Mouse (Mus musculus): Measurements from ENCODE around the gene Ankfy1. TPM values are rescaled to one million over a fixed set of nuclear protein-coding genes. Genes with fewer than 3 reads are reported as not detected.
A peak's percentile ranks its signal among the peaks of the same experiment; 100 is the strongest.
"Not testable (repeated sequence)": the region's sequence is repeated elsewhere in the genome, so short reads cannot be mapped to it uniquely, and the experiment has no call there.

The Ankfy1 gene
- polyA plus RNA-seq, 1 experiment from 2014 or later = 42.8 TPM

DNA sequence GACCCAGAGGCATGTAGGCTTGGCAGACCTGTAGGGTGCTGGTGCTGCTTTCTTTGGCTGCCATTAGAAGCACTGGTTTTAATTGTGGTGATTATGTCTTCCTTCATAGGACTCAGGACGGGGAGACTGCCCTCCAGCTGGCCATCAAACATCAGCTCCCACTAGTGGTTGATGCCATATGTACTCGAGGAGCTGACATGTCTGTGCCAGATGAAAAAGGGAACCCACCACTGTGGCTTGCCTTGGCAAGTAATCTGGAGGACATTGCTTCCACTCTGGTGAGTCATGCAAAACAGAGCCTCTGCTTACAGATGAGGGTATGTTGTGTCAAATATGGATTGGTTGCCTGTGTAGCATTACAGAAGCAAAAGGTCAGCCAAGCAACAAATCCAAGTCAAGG, 62.1 kb downstream of the Ankfy1 start:
- TF ChIP-seq CTCF (IDR thresholded peaks at IDR 0.05) = peak; percentile 49
- DNase-seq (ENCODE audit: low read depth, low spot score) (peak; percentile 24), ATAC-seq (no peak)
- in situ Hi-C loops (cut with MboI; ENCODE audit: low pct_unique_long_range_greater_than_20kb) = no loop called here
- ChIA-PET POLR2A (no interaction called here), CTCF (interaction anchor here (0.6 to 1.5 kb wide), 5 partner anchors 11 to 131 kb away, joined by 3 read pairs; no protein-coding TSS in a partner anchor)
- H3K27me3 ChIP-seq = no peaks in the 10 kb centered on the region

DNA sequence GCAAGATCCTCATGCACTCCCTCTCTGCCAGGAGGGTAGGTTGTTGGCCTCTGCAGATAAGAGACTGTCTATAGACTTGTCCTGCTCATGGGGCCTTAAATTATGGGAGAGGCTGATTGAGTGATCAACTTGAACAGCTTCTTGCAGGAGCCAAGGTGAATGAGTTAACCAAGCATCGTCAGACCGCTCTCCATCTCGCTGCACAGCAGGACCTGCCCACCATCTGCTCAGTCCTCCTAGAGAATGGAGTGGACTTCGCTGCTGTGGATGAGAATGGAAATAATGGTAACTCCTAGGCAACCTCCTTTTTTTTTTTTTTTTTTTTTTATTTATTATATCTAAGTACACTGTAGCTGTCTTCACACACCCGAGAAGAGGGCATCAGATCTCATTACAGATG, 68.5 kb downstream of the Ankfy1 start:
- ATAC-seq (no peak), DNase-seq (ENCODE audit: low read depth, low spot score) (no peak)
- CTCF ChIA-PET = interaction anchor here (1.5 to 1.7 kb wide), 2 partner anchors 11 to 14 kb away, joined by 4 to 6 read pairs; no protein-coding TSS in a partner anchor
- in situ Hi-C loops (cut with MboI; ENCODE audit: low pct_unique_long_range_greater_than_20kb) = no loop called here
- POLR2A ChIA-PET = no interaction called here
- TF ChIP-seq CTCF (IDR thresholded peaks at IDR 0.05) = no peak
- H3K27me3 ChIP-seq = no peaks in the 10 kb centered on the region

DNA sequence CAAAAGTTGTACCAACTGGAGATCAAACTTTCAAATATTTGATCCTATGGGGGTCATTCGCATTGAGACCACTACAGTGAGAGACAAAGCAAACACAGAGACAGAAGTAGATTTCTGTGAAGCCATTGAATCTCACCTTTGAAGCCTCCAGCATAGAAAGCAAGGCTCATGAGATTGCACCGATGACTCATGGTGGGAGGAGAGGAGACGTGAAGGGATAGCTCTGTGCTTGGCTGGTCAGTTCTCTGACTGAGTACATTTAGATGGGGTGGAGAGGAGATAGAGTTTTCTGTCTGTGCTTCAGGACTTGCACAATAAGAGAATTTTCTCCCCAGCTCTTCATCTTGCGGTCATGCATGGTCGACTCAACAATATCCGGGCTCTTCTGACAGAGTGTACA, 69.8 kb downstream of the Ankfy1 start:
- no peaks in the 10 kb centered on the region for H3K27me3 ChIP-seq
- DNase-seq (ENCODE audit: low read depth, low spot score) (peak; percentile 53), ATAC-seq (peak; percentile 97)
- ChIA-PET POLR2A (no interaction called here), CTCF (interaction anchor here (1.7 kb wide), 2 partner anchors 9 to 15 kb away, joined by 4 to 5 read pairs; no protein-coding TSS in a partner anchor)
- in situ Hi-C loops (cut with MboI; ENCODE audit: low pct_unique_long_range_greater_than_20kb) = no loop called here
- no peak for TF ChIP-seq CTCF (IDR thresholded peaks at IDR 0.05)

DNA sequence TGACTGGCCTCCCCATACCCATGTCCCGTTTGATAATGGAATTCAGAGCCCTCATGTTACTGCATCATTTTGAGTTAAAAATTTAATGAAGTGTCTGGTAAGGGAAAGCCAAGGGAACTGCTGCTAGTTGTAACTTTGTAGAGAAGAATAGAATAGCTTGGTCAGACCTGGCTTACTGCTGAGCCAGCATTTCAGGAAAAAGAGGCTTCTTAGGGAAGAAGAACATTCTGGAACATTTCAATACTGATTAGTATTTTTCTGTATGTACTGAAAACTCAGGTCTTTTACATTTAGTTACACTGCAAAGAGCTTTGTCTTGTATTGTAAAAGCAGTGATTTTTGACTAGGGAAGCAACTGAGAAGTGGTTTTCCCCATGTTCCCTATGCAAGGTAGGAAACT, 71.0 kb downstream of the Ankfy1 start:
- no peaks in the 10 kb centered on the region for H3K27me3 ChIP-seq
- CTCF ChIA-PET = no interaction called here
- ATAC-seq (no peak), DNase-seq (ENCODE audit: low read depth, low spot score) (no peak)
- TF ChIP-seq CTCF (IDR thresholded peaks at IDR 0.05) = no peak
- in situ Hi-C loops (cut with MboI; ENCODE audit: low pct_unique_long_range_greater_than_20kb) = no loop called here
- POLR2A ChIA-PET = no interaction called here

DNA sequence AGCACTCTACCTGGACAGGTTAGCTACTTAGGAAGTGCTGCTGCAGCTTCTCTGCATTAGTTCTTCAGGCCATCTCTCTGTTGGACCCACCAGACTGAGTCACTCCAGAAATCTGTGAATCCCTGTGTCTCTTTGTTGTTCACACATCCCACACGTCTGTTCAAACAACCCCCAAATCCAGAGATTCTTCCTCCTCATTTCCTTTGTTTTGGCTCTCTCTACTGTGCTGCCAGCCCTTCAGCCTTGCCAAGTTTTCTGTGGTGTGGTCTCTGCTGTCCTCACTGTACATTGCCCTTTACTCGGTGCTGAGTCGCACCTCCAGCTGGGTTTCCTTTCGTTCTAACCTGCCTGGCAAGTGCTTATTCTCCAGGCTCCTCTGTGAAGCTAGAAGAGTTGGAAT, 74.5 kb downstream of the Ankfy1 start:
- ATAC-seq (no peak), DNase-seq (ENCODE audit: low read depth, low spot score) (no peak)
- ChIA-PET CTCF (no interaction called here), POLR2A (no interaction called here)
- no peaks in the 10 kb centered on the region for H3K27me3 ChIP-seq
- TF ChIP-seq CTCF (IDR thresholded peaks at IDR 0.05) = no peak
- in situ Hi-C loops (cut with MboI; ENCODE audit: low pct_unique_long_range_greater_than_20kb) = no loop called here

DNA sequence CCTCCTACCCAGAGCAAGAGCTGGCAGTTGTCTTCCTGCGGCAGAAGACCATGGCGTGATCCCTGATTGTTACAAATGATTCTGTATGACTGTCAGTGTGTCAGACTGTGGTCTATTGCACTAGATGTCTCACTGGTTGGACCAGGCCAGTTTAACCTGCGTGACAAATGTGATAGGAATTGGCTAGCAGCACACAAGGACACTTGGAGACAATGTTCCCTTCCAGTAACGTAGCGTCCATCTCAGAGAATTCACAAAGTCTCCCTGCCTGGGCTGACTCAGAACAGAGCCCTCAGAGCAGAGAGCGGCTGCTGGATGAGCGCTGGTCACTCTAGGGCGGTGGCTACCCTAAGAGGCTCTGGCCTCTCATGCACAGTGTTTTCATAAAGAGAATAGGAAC, 77.9 kb downstream of the Ankfy1 start:
- no peaks in the 10 kb centered on the region for H3K27me3 ChIP-seq
- in situ Hi-C loops (cut with MboI; ENCODE audit: low pct_unique_long_range_greater_than_20kb) = no loop called here
- TF ChIP-seq CTCF (IDR thresholded peaks at IDR 0.05) = no peak
- ChIA-PET POLR2A (no interaction called here), CTCF (no interaction called here)
- DNase-seq (ENCODE audit: low read depth, low spot score) (no peak), ATAC-seq (no peak)

DNA sequence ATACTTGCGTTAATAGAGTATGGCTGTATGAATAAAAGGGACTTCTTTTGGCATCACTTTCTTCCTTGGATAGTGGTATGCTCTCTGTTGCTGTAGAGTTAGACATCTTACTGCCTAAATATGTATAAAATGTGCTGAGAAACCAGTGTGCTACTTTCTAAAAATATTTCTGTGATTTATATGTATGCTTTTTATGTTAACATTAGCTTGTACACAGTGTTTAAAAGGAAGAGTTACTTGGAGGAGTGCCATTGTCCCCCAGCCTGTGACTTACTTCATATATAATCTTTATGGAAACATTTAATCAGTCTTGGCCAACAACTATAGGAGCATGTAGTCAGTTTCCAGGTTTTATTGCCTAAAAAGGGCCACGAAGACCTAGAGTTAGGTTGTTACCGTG, 79.3 kb downstream of the Ankfy1 start:
- H3K27me3 ChIP-seq = no peaks in the 10 kb centered on the region
- no peak for DNase-seq (ENCODE audit: low read depth, low spot score)
- no peak for TF ChIP-seq CTCF (IDR thresholded peaks at IDR 0.05)
- CTCF ChIA-PET = interaction anchor here (1.5 to 2.2 kb wide), 2 partner anchors 9 to 11 kb away, joined by 5 to 6 read pairs; no protein-coding TSS in a partner anchor
- in situ Hi-C loops (cut with MboI; ENCODE audit: low pct_unique_long_range_greater_than_20kb) = no loop called here
- ATAC-seq = no peak
- POLR2A ChIA-PET = interaction anchor here (1.4 kb wide), 1 partner anchor 198 kb away, joined by 3 read pairs; no protein-coding TSS in a partner anchor

DNA sequence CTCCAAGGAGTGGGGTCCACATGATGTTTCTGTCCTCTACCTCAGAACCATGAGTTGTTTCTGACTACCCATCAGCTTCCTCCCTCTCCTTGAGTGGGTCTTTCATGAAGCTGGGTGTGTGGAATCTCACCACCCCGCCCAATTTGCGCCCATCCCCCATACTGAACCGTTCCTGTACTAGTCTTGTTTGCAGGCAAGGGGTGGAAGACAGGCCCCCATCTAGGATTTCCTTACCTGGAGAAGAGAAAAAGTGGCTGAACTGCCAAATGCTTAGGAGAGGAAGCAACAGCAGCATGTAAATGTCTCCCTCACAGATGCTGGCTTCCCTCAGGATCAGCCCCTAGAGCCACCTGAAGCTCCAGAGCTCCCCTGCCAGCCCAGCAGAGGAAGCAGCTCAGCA, 80.5 kb downstream of the Ankfy1 start:
- in situ Hi-C loops (cut with MboI; ENCODE audit: low pct_unique_long_range_greater_than_20kb) = no loop called here
- DNase-seq (ENCODE audit: low read depth, low spot score) (no peak), ATAC-seq (no peak)
- CTCF ChIA-PET = interaction anchor here (2.2 kb wide), 1 partner anchor 12 kb away, joined by 6 read pairs; no protein-coding TSS in a partner anchor
- POLR2A ChIA-PET = no interaction called here
- TF ChIP-seq CTCF (IDR thresholded peaks at IDR 0.05) = no peak
- no peaks in the 10 kb centered on the region for H3K27me3 ChIP-seq

DNA sequence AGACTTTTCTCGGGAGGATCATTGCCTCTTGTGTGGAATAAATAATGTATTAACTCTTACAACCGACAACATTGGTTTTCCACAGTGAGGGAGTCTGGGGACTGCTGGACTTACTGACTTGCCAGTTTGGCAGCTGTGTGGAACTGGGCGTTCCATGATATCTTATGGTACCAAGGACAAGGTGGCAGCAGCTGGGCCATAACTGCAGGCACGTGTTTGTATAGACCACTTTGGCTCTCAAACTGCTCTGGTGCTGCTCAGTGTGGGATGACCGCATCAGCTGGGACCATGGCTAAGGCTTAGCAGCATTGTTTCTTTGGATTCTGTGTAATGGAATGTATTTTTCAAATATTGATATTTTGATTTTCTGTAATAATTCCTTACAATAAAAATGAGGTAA, 81.0 kb downstream of the Ankfy1 start:
- ATAC-seq (no peak), DNase-seq (ENCODE audit: low read depth, low spot score) (no peak)
- POLR2A ChIA-PET = no interaction called here
- CTCF ChIA-PET = interaction anchor here (2.2 kb wide), 1 partner anchor 13 kb away, joined by 6 read pairs; no protein-coding TSS in a partner anchor
- in situ Hi-C loops (cut with MboI; ENCODE audit: low pct_unique_long_range_greater_than_20kb) = no loop called here
- no peaks in the 10 kb centered on the region for H3K27me3 ChIP-seq
- TF ChIP-seq CTCF (IDR thresholded peaks at IDR 0.05) = no peak

DNA sequence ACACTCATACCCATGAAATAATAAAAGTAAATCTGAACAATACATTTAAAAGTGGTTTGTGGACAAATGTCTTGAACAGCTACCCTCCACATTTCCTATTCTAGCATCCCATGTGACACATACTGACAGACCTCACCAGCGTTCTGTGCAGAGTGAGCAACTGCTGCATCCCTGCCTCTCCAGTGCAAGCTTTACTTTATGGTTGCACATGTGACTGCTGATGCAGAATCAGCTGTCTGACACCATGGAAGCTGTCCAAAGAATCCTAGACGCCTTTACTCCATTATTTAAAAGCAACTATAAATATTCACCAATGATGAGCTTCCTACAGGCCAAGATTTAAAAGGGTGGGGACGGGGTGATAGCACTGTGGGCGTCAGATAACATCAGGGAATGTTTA, 81.7 kb downstream of the Ankfy1 start:
- no peak for TF ChIP-seq CTCF (IDR thresholded peaks at IDR 0.05)
- ChIA-PET POLR2A (no interaction called here), CTCF (no interaction called here)
- DNase-seq (ENCODE audit: low read depth, low spot score) (no peak), ATAC-seq (no peak)
- in situ Hi-C loops (cut with MboI; ENCODE audit: low pct_unique_long_range_greater_than_20kb) = no loop called here
- H3K27me3 ChIP-seq = no peaks in the 10 kb centered on the region

DNA sequence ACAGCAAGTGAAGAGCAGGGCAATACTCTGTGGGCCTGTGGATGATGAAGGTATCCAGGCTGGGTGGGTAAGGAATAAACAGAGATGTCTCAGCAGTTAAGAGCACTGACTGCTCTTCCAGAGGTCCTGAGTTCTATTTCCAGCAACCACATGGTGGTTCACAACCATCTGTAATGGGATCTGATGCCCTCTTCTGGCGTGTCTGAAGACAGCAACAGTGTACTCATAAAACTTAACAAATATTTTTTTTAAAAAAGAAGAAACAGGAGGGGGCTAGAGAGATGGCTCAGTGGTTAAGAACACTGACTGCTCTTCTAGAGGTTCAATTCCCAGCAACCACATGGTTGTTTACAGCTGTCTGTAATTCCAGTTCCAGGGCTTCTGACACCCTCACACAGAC, 82.8 kb downstream of the Ankfy1 start:
- CTCF ChIA-PET = interaction anchor here (0.7 kb wide), 1 partner anchor 21 kb away, joined by 3 read pairs; no protein-coding TSS in a partner anchor
- ATAC-seq; H3K27me3 ChIP-seq; POLR2A ChIA-PET; in situ Hi-C loops (cut with MboI; ENCODE audit: low pct_unique_long_range_greater_than_20kb); DNase-seq (ENCODE audit: low read depth, low spot score): not testable (repeated sequence)

DNA sequence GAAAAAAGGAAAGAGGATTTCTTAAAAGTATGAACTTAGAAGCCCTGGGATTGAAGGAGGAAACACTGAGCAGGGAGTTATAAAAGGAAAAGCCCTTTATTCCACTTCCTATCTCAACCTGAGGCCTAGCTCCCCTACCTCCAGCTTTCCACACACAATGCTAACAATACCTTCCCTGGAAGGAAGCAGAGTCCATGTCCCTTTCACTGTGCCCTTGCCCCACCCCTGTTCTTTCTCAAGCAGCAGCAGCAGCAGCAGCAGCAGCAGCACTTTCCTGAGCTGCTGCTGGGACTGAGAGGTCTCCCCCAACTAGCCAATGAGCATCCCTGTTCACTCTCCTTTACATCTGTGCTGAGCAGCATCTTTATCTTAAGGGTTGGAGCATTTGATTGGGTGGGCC, 89.2 kb downstream of the Ankfy1 start:
- no peak for TF ChIP-seq CTCF (IDR thresholded peaks at IDR 0.05)
- in situ Hi-C loops (cut with MboI; ENCODE audit: low pct_unique_long_range_greater_than_20kb) = no loop called here
- ChIA-PET CTCF (no interaction called here), POLR2A (no interaction called here)
- DNase-seq (ENCODE audit: low read depth, low spot score) (no peak), ATAC-seq (no peak)
- no peaks in the 10 kb centered on the region for H3K27me3 ChIP-seq
